Mouse (Mus musculus): ENCODE measurements around the gene Vmn1r43. TPM values are rescaled to one million over a fixed set of nuclear protein-coding genes. Genes with fewer than 3 reads are reported as not detected.

Vmn1r43 gene
- total and polyA plus RNA-seq, 2 experiments from 2014 or later, result not detected

GRCm38 (mm10) chr6:89863792-89864191 is 12.4 kb downstream of the Vmn1r43 start:
- 75% methylated on average over 4 of the region's 4 CpGs for WGBS
- ATAC-seq, result no peak

GRCm38 (mm10) chr6:89859839-89860238 is 16.4 kb downstream of the Vmn1r43 start:
- H3K27ac ChIP-seq, result no peak overlapping the region
- no peaks in the 10 kb centered on the region for H3K36me3 ChIP-seq (ENCODE audit: insufficient read depth, low read length)
- DNase-seq (ENCODE audit: low spot score) (no peak), ATAC-seq (no peak)
- no peak overlapping the region for H3K4me3 ChIP-seq (ENCODE audit: low read length)
- no peaks in the 10 kb centered on the region for H3K4me1 ChIP-seq (ENCODE audit: insufficient read depth, low read length)
- H3K9me3 ChIP-seq (ENCODE audit: low read length), result peaks cover 5% of the 10 kb centered on the region; the same call in 1 of the 2 replicates
- no peak for TF ChIP-seq CTCF (IDR thresholded peaks at IDR 0.05; ENCODE audit: low read depth)
- WGBS, result 92% methylated on average over 2 of the region's 2 CpGs
- no peak overlapping the region for H3K4me2 ChIP-seq (ENCODE audit: low read depth, low read length)
- H3K9ac ChIP-seq (replicated peaks; ENCODE audit: low read length), result no peak overlapping the region
- H3K27me3 ChIP-seq (ENCODE audit: insufficient read depth, low read length), result no peaks in the 10 kb centered on the region

More at GRCm38 (mm10) chr6:89863792-89864191, 12.4 kb downstream of the Vmn1r43 start:
- Histone ChIP-seq H3K4me1 (ENCODE audit: insufficient read depth, low read length) (no peaks in the 10 kb centered on the region), H3K4me2 (ENCODE audit: low read depth, low read length) (no peak overlapping the region), H3K27me3 (ENCODE audit: insufficient read depth, low read length) (no peaks in the 10 kb centered on the region), H3K4me3 (ENCODE audit: low read length) (no peak overlapping the region), H3K9me3 (ENCODE audit: low read length) (peaks cover 17% of the 10 kb centered on the region; the same call in 1 of the 2 replicates), H3K9ac (replicated peaks; ENCODE audit: low read length) (no peak overlapping the region), H3K36me3 (ENCODE audit: insufficient read depth, low read length) (no peaks in the 10 kb centered on the region), H3K27ac (no peak overlapping the region)
- no peak for TF ChIP-seq CTCF (IDR thresholded peaks at IDR 0.05; ENCODE audit: low read depth)
- no peak for DNase-seq (ENCODE audit: low spot score)

DNA sequence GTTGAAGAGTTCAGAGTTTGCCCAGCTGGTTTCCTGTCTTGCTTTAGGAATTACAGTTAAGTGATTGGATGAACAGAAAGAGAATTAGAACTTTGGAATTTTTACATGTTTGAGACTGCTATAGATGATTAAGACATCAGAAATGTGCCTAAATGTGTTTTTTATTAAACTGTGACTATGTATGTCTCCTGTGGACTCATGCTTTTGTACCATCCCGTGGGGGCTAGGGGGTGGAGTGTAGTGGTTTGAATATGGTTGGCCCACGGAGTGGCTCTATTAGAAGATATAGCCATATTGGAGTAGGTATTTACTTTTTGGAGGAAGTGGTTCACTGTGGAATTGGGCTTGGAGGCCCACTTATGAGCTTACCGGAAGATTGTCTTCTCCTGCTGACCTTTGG is 18.7 kb downstream of the Vmn1r43 start:
- DNase-seq (ENCODE audit: low spot score), result no peak
- no peak overlapping the region for H3K4me3 ChIP-seq (ENCODE audit: low read length)
- ATAC-seq, result no peak
- H3K27ac ChIP-seq, result no peak overlapping the region
- no peaks in the 10 kb centered on the region for H3K9me3 ChIP-seq (ENCODE audit: low read length)
- no peak overlapping the region for H3K9ac ChIP-seq (replicated peaks; ENCODE audit: low read length)
- H3K27me3 ChIP-seq (ENCODE audit: insufficient read depth, low read length), result no peaks in the 10 kb centered on the region
- TF ChIP-seq CTCF (IDR thresholded peaks at IDR 0.05; ENCODE audit: low read depth), result no peak
- H3K36me3 ChIP-seq (ENCODE audit: insufficient read depth, low read length), result no peaks in the 10 kb centered on the region
- no peak overlapping the region for H3K4me2 ChIP-seq (ENCODE audit: low read depth, low read length)
- WGBS, result 78% methylated on average over 3 of the region's 3 CpGs
- no peaks in the 10 kb centered on the region for H3K4me1 ChIP-seq (ENCODE audit: insufficient read depth, low read length)

Other genes starting within 250 kb of the Vmn1r43 start
- gene Txnrd3, start 232.4 kb downstream of the Vmn1r43 start, total RNA-seq (2014; rRNA removed), result 15.0 and 17.6 TPM in 2 replicates
- 17.4 and 18.8 TPM in 2 replicates for gene Txnrd3, start 232.4 kb downstream of the Vmn1r43 start, polyA plus RNA-seq (2015; fragmentation: Nextera tagmentation; extraction: Ambion mirVana)
- gene Vmn1r40, start 168.9 kb downstream of the Vmn1r43 start, total RNA-seq (2014; rRNA removed), result not detected in 2 replicates
- gene Vmn1r40, start 168.9 kb downstream of the Vmn1r43 start, polyA plus RNA-seq (2015; fragmentation: Nextera tagmentation; extraction: Ambion mirVana), result not detected in 2 replicates
- gene Vmn1r41, start 135.6 kb downstream of the Vmn1r43 start, total RNA-seq (2014; rRNA removed), result not detected in 2 replicates
- not detected in 2 replicates for gene Vmn1r41, start 135.6 kb downstream of the Vmn1r43 start, polyA plus RNA-seq (2015; fragmentation: Nextera tagmentation; extraction: Ambion mirVana)
- gene Vmn1r42, start within 50 bp of the Vmn1r43 start, total RNA-seq (2014; rRNA removed), result not detected in 2 replicates
- gene Vmn1r42, start within 50 bp of the Vmn1r43 start, polyA plus RNA-seq (2015; fragmentation: Nextera tagmentation; extraction: Ambion mirVana), result not detected in 2 replicates
- not detected in 2 replicates for gene Vmn1r44, start 7.2 kb upstream of the Vmn1r43 start, total RNA-seq (2014; rRNA removed)
- gene Vmn1r44, start 7.2 kb upstream of the Vmn1r43 start, polyA plus RNA-seq (2015; fragmentation: Nextera tagmentation; extraction: Ambion mirVana), result not detected in 2 replicates
- not detected in 2 replicates for gene Vmn1r45, start 64.2 kb upstream of the Vmn1r43 start, total RNA-seq (2014; rRNA removed)
- gene Vmn1r45, start 64.2 kb upstream of the Vmn1r43 start, polyA plus RNA-seq (2015; fragmentation: Nextera tagmentation; extraction: Ambion mirVana), result not detected in 2 replicates
- gene Vmn1r46, start 92.9 kb upstream of the Vmn1r43 start, total RNA-seq (2014; rRNA removed), result not detected in 2 replicates
- not detected in 2 replicates for gene Vmn1r46, start 92.9 kb upstream of the Vmn1r43 start, polyA plus RNA-seq (2015; fragmentation: Nextera tagmentation; extraction: Ambion mirVana)
- gene Vmn1r47, start 139.7 kb upstream of the Vmn1r43 start, total RNA-seq (2014; rRNA removed), result not detected in 2 replicates
- gene Vmn1r47, start 139.7 kb upstream of the Vmn1r43 start, polyA plus RNA-seq (2015; fragmentation: Nextera tagmentation; extraction: Ambion mirVana), result not detected in 2 replicates
- gene Vmn1r48, start 160.4 kb upstream of the Vmn1r43 start, total RNA-seq (2014; rRNA removed), result not detected in 2 replicates
- gene Vmn1r48, start 160.4 kb upstream of the Vmn1r43 start, polyA plus RNA-seq (2015; fragmentation: Nextera tagmentation; extraction: Ambion mirVana), result not detected in 2 replicates
- not detected in 2 replicates for gene Vmn1r49, start 202.1 kb upstream of the Vmn1r43 start, total RNA-seq (2014; rRNA removed)
- not detected in 2 replicates for gene Vmn1r49, start 202.1 kb upstream of the Vmn1r43 start, polyA plus RNA-seq (2015; fragmentation: Nextera tagmentation; extraction: Ambion mirVana)
- not detected in 2 replicates for gene Vmn1r50, start 225.0 kb upstream of the Vmn1r43 start, total RNA-seq (2014; rRNA removed)
- not detected in 2 replicates for gene Vmn1r50, start 225.0 kb upstream of the Vmn1r43 start, polyA plus RNA-seq (2015; fragmentation: Nextera tagmentation; extraction: Ambion mirVana)
- gene Vmn1r51, start 246.2 kb upstream of the Vmn1r43 start, total RNA-seq (2014; rRNA removed), result not detected in 2 replicates
- gene Vmn1r51, start 246.2 kb upstream of the Vmn1r43 start, polyA plus RNA-seq (2015; fragmentation: Nextera tagmentation; extraction: Ambion mirVana), result 0.06 TPM in 1 of 2 replicates, not detected in the other

Data from hindbrain, postnatal 0 days (tissue).